Mouse (Mus musculus): ENCODE results near the gene Nudt8.
"Not testable (repeated sequence)": the region's sequence is repeated elsewhere in the genome, so short reads cannot be mapped to it uniquely, and the experiment has no call there.

The Nudt8 gene

DNA sequence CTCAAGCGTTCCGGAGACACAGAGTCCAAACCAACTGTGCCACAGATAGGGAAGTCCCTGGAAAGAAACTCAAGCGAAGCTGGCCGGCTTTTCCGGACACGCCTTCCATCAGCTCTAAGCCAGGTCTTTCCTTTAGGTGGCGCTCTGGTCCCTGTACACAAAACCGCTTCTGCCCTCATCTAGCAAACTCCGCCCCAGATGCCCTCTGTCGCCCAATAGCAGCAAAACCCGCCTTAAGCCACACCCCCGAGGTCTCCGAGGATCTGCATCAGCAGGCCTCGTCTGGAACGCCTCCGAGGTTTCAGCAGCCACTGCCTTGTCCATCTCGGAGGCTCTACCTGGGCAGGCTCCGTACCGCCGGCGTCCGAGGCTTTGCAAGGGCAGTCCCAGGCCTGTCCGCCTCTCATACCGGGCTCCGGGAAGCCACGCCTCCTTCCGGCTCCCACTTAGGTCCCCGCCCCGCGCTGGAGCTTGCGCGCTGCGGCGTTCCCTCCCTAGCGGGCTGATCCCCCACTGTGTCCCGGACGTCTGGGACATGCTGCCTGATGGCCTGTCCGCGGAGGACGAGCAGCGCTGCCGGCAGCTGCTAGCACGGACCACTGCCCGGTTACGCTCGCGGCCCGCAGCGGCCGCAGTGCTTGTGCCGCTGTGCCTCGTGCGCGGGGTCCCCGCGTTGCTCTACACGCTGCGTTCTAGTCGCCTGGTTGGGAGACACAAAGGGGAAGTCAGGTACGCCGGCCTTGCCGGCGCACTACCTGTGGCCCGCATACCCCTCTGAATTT, at the start of gene Nudt8, which contains the start of gene Gm49405:
Nudt8 (plus strand) TSS at position 462 of the 782 bp plus-strand sequence.
Gm49405 (plus strand) TSS at position 508 of the 782 bp plus-strand sequence.
- DNase-seq (ENCODE audit: low spot score) = peak; percentile 98

DNA sequence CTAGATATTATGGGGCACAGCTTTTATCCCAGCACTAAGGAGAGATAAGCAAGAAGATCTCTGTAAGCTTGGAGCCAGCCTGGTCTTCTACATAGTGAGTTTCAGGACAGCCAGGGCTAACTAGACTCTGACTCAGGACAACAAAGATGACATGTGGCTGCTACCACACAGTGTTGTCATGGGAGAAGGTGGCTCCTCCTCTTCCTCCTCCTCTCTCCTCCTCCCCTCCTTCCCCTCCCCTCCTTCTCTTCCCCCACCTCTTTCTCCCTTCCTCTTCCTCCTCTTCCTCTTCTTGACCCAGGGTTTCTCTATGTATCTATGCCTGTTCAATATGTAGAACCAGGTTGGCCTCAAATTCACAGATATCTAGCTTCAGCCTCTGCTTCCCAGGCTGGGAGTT, 48.9 kb upstream of the Nudt8 start:
- DNase-seq (ENCODE audit: low spot score) = no peak

- no peak for DNase-seq (ENCODE audit: low spot score)
Observed at GRCm38 (mm10) chr19:3952099-3952498, 48.3 kb upstream of the Nudt8 start.

DNA sequence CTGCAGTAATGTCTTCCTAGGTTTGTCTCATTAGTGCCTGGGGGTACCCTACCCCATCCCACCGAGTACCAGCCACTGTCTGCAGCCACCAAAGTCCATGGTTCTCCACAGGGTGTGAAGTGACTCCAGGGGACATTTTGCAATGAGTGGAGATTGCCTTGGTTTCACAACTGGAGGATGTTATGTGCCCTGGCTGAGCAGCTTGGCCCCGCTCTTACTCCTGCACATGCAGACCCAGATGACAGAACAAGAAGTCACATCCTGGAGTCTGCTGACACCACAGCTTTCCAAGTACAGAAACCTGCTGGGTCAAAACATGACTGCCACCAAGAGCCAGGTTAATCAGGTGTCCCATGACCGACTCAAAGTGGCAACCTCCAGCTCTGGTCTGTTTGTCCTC, 45.3 kb upstream of the Nudt8 start:
- no peak for DNase-seq (ENCODE audit: low spot score)

GRCm38 (mm10) chr19:3955804-3956203, 44.6 kb upstream of the Nudt8 start:
- DNase-seq (ENCODE audit: low spot score) = no peak

DNA sequence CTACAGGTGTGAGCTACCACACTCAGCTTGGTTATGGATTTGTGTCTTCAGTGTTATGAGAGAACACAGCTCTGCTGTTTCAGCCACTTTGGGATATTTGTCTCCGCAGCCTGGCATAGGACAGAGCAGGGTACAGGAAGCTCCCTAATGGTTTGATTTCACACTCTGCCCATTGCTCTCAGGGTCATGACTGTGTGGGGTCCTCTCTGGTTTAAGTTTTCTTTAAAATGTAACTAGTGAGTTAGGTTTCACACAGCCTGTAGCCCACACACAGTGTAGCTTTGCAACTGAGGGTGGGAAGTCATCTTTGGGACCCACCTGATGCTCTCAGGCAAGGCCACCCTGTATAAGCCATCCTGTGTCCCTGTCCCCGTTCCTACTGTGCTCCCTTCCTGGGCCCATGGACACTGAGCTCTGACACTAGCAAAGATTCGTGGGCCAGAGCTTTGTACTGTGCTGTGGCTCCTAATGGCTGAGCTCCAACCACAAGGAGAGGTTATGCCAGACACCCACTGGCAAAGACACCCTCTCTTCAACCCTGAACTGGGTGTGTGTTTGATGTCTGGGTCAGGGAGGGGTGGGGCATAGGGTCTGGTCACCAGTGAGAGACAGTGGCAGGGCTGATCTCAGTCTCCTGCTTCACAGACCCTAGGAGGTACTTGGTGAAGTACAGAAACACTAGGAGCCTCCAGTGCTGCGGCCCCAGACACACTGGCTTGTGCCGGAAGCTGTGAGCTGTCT, 42.9 kb upstream of the Nudt8 start:
- not testable (repeated sequence) for DNase-seq (ENCODE audit: low spot score)

GRCm38 (mm10) chr19:3958470-3958869, 41.9 kb upstream of the Nudt8 start, which contains the start of gene Aldh3b3:
TSS of gene Aldh3b3 (plus strand) at chr19:3958645.
- no peak for DNase-seq (ENCODE audit: low spot score)

- DNase-seq (ENCODE audit: low spot score) = no peak
Observed at GRCm38 (mm10) chr19:3959030-3959429, 41.4 kb upstream of the Nudt8 start.

DNA sequence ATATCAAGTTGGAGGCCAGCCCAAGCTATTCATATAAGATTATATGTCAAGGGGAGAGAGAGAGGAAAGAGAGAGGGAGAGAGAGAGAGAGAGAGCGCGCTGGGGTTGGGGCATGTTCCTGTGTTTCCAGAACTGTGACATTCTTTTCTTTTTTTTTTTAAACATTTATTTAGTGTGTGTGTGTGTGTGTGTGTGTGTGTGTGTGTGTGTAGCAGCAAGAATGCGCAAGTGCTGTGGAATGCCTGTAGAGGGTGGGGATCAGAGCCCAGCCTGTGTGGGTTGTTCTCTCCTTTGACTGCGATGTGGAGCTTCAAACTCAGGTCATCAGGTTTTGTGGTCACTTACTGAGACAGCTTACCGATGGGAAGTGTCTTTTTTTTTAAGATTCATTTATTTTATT, 40.2 kb upstream of the Nudt8 start:
- DNase-seq (ENCODE audit: low spot score) = no peak

DNA sequence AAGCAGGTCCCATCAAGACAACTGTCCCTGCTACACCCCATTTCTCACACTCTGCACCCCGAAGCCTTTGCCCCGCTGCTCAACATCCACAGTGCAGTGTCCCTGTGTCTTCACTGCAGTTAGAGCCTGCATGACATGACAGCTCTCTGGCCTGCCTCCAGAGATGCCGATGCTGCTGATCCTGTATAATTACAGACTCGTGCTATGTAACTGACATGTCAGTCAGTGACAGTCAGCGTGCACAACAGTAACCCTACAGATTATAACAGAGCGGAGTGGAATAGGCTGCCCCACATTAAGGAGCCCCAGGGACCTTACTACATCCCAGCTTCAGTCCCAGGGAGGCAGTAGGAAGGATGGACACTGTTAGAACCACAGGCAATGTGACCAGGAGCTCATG, 38.6 kb upstream of the Nudt8 start:
- DNase-seq (ENCODE audit: low spot score) = not testable (repeated sequence)

DNA sequence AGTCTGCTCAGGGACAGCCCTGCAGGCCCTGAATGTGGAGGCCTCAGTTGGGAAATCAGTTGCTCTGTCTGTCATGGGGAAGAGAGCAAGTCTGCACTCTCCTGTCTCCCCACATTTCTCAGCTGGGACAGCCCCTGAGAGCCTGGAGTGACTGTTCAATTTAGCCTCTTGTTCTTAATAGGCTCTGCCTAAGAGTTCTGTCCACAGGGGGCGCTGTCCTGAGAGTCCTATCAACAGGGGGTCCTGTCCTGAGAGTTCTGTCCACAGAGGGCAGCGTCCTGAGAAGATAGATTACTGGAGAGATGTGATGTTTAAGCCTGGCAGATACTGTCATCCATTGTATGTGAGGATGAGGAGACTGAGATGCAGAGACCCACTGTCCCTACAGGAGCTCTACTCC, 37.9 kb upstream of the Nudt8 start:
- no peak for DNase-seq (ENCODE audit: low spot score)

DNA sequence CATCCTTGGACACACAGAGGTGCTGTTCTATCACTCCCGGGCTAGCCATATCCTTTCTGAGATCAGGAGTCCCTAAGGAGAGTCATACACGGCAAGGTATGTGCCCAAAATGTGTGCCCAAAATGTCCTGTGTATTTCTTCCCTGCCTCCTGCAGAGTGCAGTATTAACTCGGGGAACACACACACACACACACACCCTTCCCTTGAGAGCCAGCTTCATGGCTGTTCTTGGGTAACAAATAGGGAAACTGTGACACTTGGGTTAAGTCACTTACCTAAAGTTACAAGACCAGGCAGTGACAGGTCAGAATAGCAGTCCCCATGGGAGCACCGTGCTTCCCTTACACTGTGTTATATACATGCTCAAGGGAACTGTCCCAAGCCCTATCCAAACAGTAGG, 36.4 kb upstream of the Nudt8 start:
- DNase-seq (ENCODE audit: low spot score) = no peak

- no peak for DNase-seq (ENCODE audit: low spot score)
Observed at GRCm38 (mm10) chr19:3966330-3967075, 33.9 kb upstream of the Nudt8 start.

GRCm38 (mm10) chr19:3967258-3967657, 33.1 kb upstream of the Nudt8 start:
- DNase-seq (ENCODE audit: low spot score) = no peak

GRCm38 (mm10) chr19:3972229-3972628, 28.2 kb upstream of the Nudt8 start, which contains the start of gene Aldh3b2:
TSS of gene Aldh3b2 (plus strand) at chr19:3972328.
- DNase-seq (ENCODE audit: low spot score) = peak; percentile 56

DNA sequence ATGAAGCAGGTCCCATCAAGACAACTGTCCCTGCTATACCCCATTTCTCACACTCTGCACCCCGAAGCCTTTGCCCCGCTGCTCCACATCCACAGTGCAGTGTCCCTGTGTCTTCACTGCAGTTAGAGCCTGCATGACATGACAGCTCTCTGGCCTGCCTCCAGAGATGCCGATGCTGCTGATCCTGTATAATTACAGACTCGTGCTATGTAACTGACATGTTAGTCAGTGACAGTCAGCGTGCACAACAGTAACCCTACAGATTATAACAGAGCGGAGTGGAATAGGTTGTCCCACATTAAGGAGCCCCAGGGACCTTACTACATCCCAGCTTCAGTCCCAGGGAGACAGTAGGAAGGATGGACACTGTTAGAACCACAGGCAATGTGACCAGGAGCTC, 25.8 kb upstream of the Nudt8 start:
- not testable (repeated sequence) for DNase-seq (ENCODE audit: low spot score)

DNA sequence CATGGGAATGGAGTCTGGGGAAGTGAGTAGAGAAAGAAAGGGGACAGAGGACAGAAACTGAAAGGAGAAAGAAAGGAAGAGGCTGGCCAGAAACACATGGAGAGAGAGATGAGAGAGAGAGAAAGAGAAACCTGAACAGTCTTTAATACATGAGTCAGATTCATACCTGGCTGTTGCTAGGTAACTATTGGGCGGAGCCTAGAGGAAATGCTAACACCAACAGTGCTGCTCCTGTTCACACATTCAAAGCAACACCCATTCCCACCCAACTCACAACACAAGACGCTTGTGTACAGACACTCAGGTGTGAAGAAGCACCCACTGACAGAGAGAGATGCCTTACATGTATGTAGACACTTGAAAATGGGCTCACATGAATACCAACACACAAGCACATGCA, 24.5 kb upstream of the Nudt8 start:
- DNase-seq (ENCODE audit: low spot score) = no peak

GRCm38 (mm10) chr19:3980309-3980708, 20.1 kb upstream of the Nudt8 start:
- peak; percentile 81 for DNase-seq (ENCODE audit: low spot score)

DNA sequence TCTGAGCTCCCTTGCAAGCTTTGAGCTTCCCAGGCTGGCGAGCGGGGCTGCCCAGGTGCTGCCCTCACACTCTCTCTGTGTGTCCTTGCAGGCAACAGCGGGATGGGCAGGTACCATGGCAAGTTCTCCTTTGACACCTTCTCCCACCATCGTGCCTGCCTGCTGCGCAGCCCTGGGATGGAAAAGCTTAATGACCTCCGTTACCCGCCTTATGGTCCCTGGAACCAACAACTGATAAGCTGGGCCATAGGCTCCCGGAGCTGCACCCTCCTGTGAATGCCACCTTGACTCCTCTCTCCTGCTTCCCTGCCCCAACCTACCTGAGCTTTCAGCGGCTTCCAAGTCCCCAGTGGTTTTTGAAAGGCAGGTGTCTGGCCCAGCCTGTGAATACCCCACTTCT, 19.5 kb upstream of the Nudt8 start:
- DNase-seq (ENCODE audit: low spot score) = no peak

DNA sequence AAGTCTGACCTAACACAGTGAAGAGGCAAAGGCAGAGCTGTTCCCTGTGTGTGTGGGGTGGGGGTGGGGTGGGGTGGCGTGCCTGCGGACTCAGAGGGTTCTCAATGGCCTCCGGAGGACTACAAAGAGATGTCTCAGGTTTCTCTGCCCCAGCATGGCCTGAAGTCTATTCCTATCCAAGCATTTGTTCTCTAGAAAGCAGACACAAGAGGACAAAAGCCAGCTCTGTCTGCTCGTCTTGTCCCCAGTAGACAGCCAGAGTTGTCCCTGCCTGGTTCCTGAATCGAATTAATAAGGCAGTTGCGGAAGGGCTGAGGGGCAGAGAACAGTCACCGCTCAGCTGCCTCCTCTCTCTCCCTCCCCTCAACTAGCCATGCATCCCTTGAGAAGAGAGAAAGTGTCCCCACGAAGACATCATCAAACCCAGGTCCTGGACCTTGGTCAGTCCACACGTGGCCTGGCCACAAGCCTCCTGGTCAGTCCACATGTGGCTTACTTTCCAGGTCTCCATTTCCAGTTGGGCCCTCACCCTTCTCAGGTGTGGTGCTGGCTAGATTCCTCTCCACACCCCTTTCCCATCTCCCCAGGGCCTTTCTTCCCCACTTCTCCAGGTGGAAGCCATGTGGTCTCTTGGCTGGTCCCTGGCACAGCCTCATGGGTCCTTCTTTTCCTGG, 16.7 kb upstream of the Nudt8 start:
- DNase-seq (ENCODE audit: low spot score) = no peak

DNA sequence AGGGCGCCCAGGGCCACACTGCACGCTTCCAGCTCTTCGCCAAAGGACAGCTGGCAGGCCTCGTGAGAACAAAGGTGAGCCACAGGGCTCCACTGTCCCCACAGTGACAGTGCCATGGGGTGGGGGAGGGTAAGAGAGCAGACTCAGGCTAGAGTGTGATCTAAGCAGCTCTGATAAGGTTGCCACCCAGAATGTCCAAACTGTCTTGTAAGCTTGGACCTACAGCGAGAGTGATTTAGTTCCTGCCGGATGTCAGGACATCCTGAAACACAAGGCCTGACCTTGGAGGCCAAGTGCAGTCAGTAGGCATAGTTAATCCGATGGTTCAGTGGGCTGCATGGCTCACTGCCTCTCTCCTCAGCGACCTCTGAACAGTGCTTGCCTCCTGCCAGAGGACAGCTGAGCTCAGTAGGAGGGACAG, 15.1 kb upstream of the Nudt8 start:
- DNase-seq (ENCODE audit: low spot score) = no peak

DNA sequence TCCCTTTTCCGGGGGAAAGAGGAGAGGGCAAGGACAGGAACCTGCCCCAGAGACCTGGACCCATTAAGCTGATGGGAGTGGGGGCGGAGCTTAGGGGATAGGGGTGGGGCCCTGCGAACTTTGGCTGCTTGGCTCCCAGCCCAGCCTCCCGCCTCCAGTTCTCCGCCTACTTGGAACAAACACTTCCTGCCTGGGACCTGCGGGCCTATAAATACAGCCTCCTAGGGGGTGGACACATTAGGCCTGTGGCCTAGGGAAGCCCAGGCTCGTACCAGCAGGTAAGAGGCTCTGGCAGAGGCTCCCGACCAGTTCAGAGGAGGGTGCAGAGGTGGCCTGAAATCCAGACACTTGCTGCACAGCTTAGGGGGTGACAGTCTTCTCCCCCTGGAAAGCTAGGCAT, 14.0 kb upstream of the Nudt8 start, which contains the start of gene Acy3:
Acy3 (plus strand) TSS at position 237 of the 400 bp plus-strand sequence.
- peak; percentile 24 for DNase-seq (ENCODE audit: low spot score)

Measured in c-Kit-positive CD71-positive TER-119-positive erythroid progenitor cells, embryonic 14.5 days (primary cell).